Mouse (Mus musculus) thymus, postnatal 4 days (tissue): Measurements from ENCODE around the gene Rpgrip1.
"Not testable (repeated sequence)": the region's sequence is repeated elsewhere in the genome, so short reads cannot be mapped to it uniquely, and the experiment has no call there.

ENCODE experiments used
- DNase-seq: peaks from one replicate; pipeline ENCODE4 v3.0.0; 2021

Gene Rpgrip1

DNA sequence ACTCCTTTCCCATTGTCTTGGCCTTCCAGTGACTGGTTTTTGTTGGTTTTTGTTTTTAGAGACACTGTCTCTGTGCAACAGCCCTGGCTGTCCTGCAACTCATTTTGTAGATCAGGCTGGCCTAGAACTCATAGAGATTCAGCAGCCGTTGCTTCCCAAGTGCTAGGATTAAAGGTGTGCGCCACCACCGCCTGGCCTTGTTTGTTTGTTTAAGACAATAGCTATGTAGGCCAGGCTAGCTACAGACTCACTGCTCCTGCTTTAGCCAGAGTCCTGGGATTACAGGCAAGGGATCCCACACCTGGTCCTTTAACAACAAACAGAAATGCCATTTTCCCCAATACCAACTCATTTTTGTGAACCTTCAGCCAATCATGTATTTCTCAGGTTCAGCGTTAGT is at the start of gene Rpgrip1:
Rpgrip1 (plus strand) TSS at position 359 of the 400 bp plus-strand sequence.
- no peak for DNase-seq

DNA sequence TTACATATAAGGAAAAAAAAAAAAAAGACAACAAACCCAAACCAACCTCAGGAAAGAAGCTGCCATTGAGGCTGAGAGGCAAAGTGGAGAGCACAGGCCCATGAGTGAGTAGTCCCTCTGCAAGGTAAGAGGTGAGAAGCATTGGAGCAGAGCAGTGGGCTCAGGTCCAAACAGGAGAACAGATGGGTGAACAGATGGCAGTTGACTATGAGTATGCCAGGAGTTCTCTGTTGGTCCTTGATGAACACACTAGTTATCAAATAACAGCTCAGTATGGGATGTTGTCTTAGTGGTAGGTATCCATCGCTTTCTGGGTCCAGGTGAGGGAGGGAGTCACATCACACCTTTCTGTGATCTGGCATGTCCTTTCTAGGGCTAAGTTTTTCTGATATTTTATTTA is 49.7 kb upstream of the Rpgrip1 start:
- DNase-seq, result no peak

DNA sequence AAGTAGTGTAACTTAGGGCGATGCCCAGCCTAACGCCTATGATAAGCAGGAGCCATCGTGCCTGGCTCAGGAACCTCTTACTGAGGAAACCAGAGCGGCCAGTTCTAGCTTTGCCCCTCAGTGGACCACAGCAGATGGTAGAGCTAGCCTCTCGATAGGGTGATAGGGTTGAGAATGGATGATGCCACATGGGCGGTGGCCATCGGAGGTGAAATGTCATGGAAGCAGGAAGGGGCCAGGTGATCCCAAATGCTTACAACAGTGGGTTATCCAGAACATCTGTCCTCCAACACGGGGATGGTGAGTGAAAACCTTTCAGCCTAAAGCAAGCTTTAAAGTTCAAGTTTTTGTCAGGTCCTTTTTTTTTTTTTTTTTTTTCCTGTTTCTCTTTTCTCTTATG is 48.7 kb upstream of the Rpgrip1 start:
- no peak for DNase-seq

DNA sequence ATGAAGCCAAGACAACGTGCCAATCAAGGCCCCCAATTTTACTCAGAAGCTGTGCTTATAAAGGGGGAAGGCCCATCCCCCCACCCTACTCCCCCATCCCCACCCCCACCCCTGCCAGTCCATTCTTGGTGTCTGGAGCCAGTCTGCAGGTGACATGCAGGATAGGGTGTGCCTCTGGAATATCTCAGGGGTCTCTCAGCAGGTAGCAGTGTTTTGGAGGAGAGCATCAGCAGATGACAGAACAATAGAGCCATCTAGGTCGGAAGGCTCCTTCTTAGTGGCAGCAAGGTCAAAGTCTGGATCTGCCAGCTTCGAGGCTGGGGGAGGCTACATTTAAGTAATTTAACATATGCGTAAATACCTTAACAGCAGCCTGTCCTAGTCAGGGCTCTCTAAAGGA is 44.4 kb upstream of the Rpgrip1 start:
- no peak for DNase-seq

DNA sequence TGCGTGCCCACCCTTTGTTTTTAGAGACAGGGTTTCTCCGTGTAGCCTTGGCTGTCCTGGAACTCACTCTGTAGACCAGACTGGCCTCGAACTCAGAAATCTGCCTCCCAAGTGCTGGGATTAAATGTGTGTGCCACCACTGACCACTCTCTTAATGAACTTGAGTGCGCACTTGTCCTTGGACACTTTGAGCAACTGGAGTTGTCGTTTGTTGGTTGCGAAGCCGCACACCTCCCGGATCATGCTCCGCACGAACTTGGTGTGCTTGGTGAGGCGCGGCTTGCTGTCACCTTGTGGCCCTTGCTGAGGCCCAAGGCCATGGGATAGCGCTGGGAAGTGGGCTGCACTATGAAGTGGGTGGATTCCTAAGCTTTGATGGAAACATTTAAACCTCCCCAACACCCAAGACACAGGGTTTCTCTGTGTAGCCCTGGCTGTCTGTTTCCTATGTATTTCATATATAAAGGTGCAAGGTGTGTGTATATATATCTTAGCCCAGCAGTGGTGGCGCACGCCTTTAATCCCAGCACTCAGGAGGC is 38.8 kb upstream of the Rpgrip1 start:
- DNase-seq, result no peak

DNA sequence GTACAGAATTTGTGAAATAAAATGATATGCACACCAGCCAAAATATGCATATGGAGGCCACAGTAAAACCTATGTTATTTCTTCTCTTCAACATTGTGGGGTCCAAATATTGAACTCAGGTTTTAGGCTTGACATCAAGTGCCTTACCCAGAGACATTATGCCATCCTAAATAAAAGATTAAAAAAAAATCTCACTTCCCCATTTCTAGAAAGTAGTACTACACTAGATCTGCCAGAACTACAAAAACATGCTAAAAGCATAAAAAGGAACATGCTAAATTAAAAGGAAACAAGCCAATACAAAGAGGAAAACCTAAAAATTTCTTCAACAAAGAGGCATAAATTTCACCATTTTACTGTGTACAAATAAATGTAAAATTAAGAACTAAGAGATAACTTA is 27.4 kb upstream of the Rpgrip1 start:
- DNase-seq, result no peak

DNA sequence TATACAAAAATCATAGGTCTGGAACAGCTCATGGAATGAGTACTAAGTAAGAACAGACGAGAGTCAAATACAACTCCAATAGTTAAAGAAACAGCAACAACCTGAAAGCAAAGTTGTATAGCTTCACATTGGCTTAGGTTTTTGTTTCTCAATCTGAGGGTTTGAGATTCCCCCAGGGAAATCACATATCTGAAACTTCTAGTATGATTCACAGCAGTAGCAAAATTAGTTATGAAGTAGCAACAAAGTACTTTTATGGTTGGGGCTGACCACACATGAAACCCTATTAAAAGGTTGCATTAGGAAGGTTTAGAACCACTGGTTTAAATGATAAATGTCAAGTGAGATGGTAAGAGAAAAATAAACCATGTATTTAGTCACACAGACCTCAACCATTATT is 16.0 kb upstream of the Rpgrip1 start:
- no peak for DNase-seq

DNA sequence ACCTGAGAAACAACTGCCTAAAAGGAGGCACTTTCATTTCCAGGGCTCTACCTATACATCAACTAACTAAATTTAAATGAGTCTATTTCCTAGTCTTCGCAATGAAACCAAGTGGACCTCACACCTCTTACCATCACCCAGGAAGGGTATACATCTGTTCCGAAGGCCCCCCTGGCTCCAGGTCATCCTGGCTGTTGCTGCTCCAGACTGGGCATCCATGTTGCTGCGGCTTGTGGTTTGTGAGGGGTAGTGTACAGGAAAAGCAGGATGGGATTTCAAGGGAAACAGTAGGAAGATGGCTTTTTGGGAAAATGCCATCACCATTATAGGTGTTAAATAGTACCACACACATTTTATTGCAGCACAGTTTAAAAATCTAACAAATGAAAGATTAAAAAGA is 13.3 kb upstream of the Rpgrip1 start:
- DNase-seq, result not testable (repeated sequence)

DNA sequence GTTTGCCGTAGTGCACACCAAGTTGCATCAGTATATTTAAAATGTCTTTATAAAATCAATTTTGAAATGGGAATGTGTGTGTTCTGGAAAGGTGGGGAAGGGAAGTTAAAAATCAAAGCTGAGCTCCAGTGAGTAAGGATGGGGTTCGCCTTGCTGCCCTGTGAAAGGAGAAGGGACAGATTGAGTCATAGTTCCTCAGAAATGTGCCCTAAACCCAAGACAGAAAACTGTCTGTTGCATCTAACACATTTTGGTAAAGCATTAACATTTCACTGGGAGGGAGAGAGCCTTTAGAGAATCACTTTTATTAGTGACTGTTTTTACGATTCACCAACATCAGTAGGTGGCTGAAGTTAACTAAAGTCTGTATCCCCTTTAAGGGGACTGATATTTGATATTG is 12.1 kb upstream of the Rpgrip1 start:
- not testable (repeated sequence) for DNase-seq

DNA sequence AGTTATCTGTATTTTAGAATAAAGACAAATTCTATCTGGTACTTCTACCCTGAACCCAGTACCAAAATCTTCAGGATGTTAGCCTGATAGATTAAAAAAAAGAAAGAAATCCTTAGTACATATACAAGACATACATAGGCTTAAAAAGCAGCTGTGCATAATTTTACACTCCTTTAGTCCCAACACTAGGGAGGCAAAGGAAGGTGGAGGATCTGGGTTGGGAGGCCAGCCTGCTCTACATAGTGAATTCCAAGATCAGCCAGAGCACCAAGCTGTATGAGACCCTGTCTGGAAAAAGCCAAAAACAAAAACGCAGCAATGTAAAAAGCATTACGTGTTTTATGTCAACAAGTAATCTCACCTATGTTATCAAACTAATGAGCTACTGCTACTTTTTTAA is 10.9 kb upstream of the Rpgrip1 start:
- no peak for DNase-seq

DNA sequence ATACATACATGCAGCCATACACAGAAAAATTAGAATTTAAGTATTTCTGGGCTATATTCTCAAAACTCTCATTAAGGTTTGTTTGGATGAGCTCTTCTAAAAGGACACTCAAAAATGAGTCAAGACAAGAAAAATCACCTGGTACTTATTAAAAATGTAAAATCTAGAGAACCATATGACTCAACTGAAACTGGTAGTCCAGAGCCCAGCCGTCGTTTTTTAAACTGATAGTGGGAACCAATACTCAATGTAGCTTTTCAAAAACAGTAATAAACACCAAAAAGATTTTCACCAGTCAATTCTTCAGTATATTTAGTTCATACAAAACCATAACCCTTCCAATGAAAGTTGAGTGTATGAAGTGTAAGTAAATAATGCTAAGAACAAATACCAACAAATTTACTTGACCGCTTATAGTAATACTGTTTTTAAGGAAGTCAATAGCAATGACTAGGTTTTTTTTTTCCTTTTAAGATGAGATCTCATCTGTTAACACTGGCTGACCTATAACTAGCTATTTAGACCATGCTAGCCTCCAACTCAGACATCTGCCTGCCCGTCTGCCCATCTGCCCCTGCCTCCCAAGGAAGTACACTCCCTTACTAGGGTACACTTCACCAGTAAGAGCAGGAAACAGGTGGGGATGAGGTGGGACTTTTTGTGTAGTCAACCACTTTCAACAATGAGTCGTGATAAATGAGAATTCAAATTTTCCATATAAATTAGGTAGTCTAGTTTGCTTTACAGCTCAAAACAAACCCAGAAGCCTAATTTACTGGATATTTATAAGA is 10.1 kb upstream of the Rpgrip1 start:
- DNase-seq, result no peak

DNA sequence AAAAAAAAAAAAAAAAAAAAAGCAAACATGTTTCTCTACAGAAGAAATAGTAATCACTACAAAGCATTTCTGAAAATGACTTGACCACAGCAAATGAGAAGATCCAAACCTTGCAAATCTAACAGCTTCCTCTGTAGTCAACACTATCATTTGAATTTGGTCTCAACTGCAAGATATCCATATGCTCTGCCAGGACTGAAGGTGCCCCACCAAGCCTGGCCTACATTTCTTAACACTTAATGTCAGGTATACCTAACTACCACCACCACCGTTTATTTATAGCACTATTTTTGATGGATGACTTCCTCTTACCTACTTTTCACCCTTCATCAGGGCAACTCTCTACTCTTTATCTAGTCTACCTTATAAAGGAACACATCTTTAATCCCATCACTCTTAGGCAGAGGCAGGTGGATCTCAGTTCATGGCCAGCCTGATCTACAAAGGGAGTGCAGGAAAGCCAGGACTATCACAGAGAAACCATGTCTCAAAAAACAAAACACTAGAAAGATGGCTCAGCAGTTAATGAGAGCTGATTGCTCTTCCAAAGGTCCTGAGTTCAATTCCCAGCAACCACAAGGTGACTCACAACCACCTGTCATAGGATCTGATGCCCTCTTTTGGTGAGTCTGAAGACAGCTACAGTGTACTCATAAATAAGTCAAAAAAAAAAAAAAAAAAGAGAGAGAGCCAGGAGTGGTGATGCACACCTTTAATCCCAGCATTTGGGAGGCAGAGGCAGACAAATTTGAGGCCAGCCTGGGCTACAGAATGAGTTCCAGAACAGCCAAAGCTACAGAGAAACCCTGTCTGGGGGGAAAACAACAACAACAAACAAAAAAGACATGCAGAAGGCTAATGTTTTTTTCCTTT is 9.0 kb upstream of the Rpgrip1 start:
- DNase-seq, result no peak

DNA sequence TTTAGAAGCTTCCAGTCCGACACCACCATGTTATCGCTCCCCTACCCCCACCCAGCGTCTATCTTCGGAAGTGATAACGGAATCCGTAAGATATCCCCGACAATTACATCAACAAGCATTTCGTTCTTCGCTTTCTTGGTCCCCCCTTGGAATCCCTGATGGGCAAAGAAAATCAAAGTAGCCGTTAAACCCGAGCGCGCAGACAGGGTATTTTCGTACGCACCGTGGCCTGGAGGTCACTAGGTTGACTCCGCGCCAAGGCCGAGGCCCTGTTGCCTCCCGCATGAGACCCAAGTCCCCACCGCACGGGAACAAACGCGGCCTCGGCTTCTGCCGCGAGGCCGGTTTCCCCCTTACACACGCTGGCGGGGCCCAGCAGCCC is 7.0 kb upstream of the Rpgrip1 start:
- no peak for DNase-seq

DNA sequence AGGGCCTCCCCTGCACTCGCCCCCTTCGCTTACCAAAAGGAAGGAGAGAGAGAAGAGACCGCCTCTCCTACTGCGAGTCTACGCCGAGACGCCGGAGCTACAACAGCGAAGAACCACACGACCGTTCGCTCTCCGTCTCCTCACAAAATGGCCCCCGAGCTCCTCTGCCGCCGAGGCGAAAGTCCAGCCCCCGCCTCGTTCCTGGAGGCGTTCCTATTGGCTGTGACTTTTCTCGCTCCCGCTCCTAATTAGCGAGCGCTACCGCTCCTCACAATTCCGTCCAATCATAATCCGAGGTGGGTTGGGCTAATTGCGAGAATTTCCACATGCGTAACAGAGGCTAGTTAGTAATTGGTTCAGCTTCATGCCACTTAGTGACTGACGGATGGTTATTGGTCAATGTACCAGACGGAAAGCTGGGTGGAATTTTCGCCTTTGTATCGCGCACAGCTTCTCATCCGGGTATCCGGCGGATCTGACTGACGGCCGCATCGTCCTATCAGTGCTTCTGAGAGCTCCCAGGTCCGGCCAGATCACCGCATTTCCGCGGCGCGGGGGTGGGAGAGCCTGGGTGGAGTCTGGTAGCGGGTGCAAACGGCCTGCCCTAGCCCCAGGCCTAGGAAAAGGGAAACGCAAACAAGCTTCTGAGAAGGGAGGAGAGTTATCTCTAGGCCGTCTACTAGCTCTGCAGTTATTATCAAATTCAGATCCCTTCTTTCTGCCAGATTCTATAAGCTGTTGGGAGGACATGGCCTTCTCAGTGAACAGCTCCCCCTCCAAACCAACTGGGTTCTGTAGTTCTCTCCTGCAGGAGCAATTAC is 6.4 kb upstream of the Rpgrip1 start, which contains the start of gene Hnrnpc:
Hnrnpc (minus strand) TSS at position 173 of the 821 bp plus-strand sequence.
- DNase-seq, result peak; percentile 100

DNA sequence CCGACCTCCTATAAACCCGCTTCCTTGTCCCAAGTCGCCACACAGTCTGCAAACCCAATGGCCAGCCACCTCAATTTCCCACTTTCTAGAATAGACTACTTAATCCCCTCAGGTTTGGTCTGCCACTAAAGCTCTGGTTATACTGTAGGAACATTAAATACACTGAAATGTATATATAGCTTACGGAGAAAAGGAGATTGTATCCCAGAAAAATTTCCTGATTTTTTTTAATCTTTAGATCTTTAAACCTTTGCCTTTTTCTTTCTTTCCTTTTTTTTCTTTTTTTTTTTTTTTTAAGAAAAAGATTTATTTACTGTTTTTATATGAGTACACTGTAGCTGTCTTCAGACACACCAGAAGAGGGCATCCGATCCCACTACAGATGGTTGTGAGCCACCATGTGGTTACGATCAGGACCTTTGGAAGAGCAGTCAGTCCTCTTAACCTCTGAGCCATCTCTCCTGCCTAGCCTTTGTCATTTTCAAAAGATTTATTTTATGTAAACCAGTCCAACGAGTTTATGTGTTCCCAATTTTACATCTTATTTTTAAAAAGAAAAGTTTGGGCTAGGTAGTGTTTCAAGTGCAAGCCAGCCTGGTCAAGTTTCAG is 5.7 kb upstream of the Rpgrip1 start:
- DNase-seq, result no peak

DNA sequence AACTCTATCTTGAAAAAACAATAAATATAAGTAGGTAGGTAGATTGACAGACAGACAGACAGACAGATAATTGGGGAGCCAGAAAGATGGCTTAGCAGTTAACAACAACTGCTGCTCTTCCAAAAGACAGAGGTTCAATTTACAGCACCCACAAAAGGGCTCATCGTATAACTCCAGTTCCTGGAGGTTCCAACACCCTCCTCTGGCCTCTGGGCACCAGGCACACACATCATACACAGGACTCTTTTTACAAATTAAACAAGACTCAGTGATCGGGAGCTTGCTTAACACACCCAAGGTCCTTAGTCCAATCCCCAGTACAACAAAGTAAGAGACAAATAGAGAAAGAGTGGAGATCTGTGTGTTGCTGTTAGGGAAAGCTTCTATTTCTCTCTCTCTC is 5.2 kb upstream of the Rpgrip1 start:
- no peak for DNase-seq

DNA sequence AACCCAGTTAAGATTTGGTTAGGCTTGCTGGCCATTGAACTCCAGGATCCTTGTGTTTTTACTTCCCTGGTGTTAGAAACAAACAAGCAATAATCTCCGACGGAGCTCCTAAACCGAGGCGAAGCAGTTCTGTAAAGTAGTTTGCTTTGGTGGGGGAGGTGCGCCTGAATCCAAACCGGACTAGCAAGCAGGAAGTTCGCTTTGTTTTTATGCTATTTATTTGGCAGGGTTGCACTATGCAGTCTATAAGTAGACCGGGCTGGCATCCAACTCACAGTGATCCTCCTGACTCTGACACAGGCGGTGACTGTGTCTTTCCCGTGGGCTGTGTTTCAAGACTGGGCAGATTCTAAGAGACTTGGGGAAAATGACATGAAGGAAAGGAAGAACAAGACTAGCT is 3.8 kb upstream of the Rpgrip1 start:
- DNase-seq, result peak; percentile 50

DNA sequence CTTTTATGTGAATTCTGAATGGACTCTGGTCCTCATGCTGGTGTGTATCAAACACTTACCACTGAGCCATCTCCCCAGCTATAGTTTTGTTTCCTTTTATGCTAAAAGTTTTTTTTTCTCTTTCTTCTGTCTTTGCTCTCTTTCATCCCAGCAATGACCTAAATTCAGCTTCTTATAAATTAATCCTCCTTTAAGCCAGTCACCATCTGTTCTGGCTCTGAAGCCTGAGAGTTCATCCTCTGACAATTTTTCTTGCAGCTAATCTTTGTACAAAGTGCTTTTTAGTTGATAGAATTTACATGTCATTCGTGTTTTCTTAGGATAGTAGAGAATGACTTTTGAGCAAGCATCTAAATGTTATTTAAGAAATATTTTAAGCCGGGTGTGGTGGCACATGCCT is 2.5 kb upstream of the Rpgrip1 start:
- DNase-seq, result no peak

DNA sequence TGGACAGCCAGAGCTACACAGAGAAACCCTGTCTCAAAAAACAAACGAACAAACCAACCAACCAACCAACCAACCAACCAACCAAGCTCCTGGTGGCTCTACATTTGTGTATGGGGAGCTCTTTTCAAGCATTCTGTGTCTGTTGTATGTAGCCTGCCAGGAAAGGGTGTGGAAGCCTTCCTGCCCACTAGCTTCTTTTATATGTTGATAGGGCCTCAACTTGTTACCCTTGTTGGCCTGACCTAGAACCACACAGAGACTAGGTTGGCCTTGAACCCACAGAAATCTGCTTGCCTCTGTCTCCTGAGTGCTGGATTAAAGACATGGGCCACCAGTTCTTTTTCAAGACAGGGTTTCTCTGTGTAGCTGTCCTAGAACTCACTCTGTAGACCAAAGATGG is 3.6 kb downstream of the Rpgrip1 start:
- no peak for DNase-seq

DNA sequence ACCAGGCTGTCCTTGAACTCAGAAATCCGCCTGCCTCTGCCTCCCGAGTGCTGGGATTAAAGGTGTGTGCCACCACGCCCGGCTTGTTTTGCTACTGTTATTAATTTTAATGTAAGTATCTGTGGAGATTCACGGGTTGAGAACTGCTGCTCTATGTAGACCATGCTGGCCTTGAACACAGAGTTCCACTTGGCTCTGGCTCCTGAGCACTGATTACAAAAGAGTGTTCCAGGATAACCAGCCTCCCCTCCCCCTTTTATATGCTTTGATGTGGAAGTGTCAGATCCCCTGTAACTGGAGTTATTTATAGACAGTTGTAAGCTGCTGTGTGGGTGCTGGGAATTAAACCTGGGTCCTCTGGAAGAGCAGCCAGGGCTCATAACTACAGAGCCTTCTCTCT is 6.7 kb downstream of the Rpgrip1 start:
- DNase-seq, result no peak

DNA sequence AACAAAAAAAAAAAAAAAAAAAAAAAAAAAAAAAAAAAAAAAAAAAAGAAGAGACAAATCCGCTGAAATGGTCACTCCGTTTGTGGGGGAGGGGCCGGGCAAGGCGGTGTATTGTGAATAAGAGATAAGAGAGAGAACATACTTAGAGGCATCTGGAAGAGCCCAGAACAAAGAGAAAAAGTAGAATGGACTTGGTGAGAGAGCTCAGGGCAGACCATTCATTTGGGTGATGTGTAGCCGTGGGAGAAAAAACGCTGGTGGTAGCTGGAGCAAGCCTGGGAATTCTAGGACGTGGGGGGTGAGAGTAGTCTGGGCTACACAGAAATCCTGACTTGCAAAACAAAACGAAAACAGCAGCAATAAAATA is 7.9 kb downstream of the Rpgrip1 start:
- DNase-seq, result no peak

DNA sequence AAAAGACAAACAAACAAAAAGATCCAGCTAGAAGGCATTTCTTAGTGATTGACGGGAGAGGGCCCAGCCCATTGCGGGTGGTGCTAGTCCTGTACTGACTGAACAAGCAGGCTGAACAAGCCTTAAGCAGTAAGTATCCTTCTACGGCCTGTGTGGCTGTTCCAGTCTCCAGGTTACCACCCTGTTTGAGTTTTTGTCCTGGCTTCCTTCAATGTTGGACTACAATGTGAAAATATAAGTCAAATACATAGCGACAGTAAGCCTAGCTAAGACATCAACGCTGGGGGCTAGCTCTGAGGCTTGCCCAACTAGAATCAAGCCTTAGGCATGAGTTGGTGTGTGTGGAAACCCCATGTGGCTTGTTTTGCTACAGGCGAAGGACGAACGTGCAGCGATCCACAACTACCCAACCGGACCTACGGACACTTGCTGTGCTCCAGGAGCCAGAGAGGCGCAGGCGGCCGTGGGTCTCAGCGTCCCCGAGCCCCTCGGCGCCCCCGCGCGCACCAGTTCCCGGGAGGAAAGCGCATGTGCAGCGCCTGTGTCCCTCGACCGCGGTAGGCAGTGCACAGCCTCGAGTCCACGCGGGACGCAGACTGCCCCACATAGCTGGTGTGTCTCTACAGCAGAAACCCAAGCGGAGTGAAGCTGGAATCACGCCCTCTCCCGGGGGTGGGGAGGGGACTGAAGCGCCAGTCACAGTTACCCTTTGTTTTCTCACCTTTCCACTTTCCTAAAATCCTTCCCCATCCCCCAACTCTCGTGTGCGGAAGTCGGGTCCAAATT is 8.5 kb downstream of the Rpgrip1 start:
- peak; percentile 70 for DNase-seq
